Mouse (Mus musculus): ENCODE measurements around the gene Ppef2.

Ppef2 gene

GRCm38 (mm10) chr5:92256218-92256617 is at the start of gene Ppef2:
TSS of gene Ppef2 (minus strand) at chr5:92256278.
- no peak for DNase-seq

DNA sequence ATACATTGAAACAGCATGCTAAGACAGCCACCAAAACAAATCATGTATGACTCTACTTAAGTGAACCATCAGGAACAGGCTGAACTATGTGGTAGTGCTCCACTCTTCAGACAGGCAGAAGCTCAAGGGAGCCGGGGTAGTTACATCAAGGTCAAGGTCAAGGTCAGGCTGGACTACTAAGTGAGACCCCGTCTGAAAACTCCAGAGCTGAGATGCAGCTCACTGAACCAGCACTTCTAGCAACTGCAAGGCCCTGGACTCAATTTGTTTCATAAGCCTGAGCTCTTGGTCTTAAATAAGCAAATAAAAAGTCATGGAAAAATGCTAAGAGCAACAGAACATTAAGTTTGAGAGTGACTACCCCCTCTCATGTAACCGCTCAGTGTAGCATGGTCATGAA is 48.2 kb upstream of the Ppef2 start:
- DNase-seq: no peak

- no peak for DNase-seq
Measured at GRCm38 (mm10) chr5:92302149-92302840, 46.2 kb upstream of the Ppef2 start.

GRCm38 (mm10) chr5:92294525-92294924 is 38.4 kb upstream of the Ppef2 start:
- no peak for DNase-seq

GRCm38 (mm10) chr5:92291652-92292414 is 35.8 kb upstream of the Ppef2 start:
- peak; percentile 11 to 57 for DNase-seq

GRCm38 (mm10) chr5:92287840-92288239 is 31.8 kb upstream of the Ppef2 start:
- DNase-seq: no peak

DNA sequence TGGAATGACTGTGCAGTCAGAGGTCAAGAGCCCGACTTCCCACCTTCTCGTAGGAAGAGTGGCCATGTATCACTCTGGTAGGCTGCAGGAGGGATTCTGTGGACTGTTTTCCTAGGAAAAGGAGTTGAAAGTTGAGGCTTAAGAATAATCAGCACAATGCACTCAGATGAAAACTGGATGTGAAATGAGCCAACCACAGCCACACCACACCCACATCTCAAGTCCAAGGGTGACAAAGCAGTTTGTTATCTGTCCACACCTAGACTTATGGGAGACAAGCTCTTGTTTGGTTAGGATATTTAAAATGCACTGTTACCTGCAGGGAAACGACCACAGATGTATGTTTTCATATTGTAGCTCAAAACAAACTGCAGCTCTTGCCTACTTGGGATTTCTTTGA is 27.0 kb upstream of the Ppef2 start:
- no peak for DNase-seq

DNA sequence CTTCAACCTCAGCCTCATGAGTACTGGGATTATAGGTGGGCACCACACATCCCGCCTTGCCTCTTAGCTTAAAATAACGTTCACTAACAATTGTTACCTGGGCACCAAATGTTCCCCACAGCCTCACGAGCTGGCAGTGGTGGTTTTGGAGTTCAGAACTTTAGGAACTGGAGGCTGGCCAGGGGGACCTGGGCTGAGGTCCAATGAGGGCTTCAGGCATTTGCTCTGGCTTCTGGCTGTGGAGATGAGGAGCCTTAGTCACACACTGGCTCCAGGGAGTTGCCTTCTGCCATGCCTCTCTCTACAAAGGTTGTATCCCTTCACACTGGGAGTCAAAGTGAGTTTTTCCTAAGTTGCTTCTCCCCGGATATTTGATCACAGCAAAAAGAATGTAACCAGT is 26.5 kb upstream of the Ppef2 start:
- no peak for DNase-seq

- no peak for DNase-seq
Measured at GRCm38 (mm10) chr5:92278942-92279537, 23.0 kb upstream of the Ppef2 start.

DNA sequence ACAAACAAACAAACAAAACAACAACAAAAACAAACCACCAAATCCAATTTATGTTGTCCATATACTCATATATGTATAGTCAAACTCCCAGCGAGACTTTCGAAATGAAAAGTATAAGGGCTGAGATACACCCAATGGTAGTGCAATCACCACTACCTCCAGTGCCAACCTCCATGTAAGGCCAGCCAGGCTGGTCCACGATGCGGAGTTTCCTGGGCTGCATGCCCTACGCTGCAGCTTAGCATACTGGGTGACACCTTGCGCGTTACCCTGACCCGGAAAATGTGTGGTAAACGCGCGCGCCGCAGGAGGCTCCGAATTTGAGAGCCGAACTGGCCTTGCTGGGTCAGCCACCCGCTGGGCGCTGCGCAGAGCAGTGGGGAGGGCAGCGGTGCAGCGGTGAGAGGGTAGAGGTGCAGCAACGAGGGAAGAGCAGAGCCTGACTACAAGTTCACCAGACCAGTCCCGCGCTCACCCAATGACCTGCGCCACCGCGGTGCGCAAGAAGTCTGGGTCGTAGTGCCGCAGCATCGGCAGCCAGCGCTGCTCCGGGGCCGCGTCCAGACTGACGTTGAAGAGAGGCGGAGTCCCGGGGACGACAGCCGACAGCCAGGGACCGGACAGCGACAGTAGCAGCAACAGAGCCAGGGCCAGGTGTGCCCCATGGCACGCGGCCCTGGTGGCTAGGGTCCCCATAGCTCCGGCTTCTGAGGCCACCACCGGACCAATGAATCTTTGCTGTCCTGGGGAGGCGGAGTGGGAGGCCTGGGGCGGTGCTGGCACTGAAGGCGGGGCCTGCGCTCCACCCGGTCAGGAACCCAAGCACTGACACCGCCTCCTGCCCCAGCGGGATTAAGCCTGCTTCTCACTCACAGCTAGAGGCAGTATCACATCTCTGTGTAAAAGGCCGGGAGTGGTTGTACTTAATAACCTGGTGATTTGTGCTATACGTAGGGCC is 21.6 kb upstream of the Ppef2 start, which contains the start of gene Naaa:
Gene Naaa, minus strand, starts transcription at position 734 of the 958 bp plus-strand sequence.
- peak; percentile 90 for DNase-seq

GRCm38 (mm10) chr5:92270496-92270895 is 14.4 kb upstream of the Ppef2 start:
- DNase-seq: no peak

GRCm38 (mm10) chr5:92263761-92264359 is 7.8 kb upstream of the Ppef2 start:
- no peak for DNase-seq

DNA sequence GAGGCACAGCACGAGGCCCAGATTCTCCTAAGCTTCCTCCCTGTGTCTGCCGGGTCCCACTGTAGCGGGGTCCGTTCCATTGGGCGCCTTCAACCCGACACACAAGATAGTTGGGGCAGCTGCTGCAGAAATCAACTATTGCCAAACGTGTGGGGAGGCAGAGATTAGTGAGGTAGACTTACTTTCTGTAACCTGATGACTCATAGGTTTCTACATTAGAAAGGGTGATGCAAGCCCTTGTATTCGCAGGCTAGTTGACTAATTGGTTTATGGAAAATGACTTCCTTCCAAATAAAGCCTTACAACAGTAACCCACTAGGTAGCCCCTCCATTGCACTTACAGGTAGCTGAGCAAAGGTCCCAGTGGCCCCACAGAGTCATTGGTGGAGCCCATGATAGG is 6.6 kb upstream of the Ppef2 start:
- no peak for DNase-seq

DNA sequence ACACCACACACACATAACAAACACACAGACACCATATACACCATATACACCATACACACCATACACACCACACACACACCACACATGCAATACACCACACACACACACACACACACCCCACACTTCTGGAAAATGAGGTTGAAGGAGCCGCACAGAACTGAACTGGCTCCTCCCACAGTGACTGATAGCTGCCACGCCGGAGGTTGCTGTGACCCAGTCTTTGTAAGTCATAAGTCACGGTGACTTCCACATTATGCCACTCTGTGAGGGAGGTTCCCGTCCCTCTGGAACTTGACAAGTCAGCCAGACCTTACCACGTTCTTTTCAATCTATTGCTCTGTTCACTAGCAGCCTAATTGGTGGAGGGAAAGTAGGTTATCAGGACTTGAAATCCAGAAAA is 1.6 kb downstream of the Ppef2 start:
- no peak for DNase-seq

DNA sequence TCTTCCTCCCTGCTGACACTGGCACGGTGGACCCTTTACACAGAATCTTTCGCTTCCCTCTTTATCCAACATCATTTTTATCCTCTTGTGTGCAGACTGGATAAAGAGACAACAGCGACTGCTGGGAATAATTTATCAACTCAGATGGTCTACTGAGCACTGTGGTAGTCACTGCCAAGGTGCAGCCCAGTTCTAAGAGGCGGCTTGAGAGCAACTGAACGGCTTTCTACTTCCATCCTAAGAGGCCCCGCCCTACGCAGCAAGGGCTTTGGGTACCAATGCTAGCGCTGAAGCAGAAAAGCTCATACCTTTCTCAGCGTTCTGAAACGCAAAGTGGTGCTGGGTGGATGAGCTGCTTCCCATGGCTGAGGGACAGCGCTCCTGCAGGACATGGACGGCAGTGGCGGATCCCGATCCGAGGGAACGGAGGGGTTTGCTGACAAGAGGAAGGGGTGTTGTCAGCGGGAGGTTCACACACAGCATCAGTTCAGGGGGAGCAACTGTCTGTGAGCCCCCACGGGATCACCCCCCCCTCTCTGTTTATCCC is 3.2 kb downstream of the Ppef2 start:
- no peak for DNase-seq

DNA sequence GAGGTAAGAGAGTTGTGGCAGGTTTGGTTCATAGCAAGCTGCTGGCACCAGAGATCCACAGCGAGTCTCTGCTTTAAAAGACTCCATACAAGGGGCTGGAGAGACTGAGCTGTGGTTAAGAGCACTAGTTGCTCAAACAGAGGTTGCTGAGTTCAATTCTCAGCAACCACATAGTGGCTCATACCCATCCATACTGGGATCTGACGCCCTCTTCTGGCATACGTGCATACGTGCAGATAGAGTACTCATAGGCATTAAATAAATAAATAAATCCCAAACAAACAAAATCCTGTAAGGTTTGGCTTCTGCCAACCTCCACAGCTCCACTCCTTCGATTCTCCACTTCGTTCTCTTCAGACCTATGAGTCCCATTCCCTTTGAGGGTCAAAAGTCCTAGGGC is 4.0 kb downstream of the Ppef2 start:
- no peak for DNase-seq

- no peak for DNase-seq
Measured at GRCm38 (mm10) chr5:92248614-92249013, 7.5 kb downstream of the Ppef2 start.

- DNase-seq: no peak
Measured at GRCm38 (mm10) chr5:92245483-92245882, 10.6 kb downstream of the Ppef2 start.

DNA sequence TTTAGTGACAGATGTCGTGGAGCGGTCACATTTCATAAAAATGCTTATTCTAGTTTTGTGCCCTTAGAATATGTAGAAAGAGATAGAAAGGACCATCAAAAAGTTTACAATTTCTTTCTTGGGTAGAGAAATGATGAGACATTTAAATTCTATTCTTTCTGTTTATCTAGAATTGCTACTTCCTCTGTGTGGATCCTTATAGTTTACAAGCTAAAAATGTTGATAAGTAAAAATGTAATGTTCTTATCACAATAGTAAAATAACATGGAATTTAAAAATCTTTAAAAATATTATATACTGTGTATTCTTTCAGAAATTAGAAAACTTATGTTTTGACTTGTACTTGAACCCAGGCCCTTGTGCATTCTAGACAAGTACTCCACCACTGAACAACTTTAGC is 11.2 kb downstream of the Ppef2 start:
- no peak for DNase-seq

DNA sequence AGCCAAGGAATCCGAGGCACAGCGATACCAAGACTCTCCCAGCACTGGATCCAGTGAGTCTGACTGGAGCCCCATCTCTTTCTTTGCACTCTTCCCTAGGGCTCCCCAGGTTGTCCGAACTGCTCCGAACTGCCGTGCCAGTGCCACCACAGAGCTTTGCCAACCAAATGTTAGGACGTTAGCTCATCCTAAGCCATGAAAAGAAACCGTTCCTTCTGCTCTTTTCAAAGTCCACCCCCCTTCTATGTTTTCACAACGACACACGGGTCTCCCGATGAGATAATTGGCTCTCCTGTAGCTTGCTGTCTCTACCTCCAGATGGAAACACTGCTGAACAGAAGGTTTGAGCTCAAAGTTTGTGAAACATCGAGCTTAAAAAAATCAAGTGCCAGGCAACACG is 15.3 kb downstream of the Ppef2 start:
- DNase-seq: no peak

DNA sequence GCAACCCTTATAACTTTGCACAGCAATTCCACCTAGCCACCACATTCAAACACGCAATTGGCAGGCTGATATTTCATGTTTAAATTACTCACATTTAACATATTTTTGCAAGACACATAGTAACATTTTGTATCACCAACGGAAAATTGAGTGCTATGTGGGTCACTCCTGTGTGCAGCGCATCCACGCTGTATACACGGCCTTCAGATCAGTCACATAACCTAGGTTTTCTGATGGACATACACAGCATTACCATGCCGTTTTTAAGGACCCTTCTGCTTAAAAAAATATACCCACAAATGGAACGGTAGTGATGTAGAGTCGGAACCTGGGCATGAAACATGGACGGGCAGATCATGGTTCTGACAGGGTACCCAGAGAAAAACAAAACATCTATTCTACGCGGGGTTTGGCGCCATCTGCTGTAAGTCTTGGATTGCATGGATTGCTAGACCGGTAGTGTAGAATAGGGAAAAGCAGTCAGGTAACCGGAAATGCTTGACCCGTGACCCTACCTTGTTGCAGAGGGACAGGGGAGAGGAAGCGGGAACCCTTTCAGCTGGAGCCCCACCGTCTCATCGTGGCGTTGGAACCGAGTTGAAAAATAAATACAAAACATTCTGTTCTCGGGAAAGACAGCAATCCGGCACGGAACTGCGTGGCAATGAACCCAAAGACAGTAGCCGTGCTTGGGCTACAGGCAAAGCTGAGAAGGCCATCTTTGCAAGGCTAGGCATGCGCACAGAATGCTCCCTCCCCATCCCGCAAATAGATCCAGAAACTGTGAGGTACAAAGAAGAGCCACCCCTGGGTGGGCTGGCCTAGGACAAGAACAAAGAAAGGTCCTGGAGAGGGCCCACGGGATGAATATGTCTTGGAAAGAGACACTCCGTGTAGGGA is 16.5 kb downstream of the Ppef2 start:
- DNase-seq: peak; percentile 74 to 87
